Mouse (Mus musculus): Measurements from ENCODE around the gene Pcsk7.

Pcsk7 gene

GRCm38 (mm10) chr9:45906355-45907077, at the start of gene Pcsk7, which contains the start of gene Rnf214:
TSS of gene Pcsk7 (plus strand) at chr9:45906497.
TSS of gene Rnf214 (minus strand) at chr9:45906911.
- in situ Hi-C loops (cut with MboI, MseI): no loop called here

- in situ Hi-C loops (cut with MboI, MseI): no loop called here
Measured at GRCm38 (mm10) chr9:45859364-45859763, 46.9 kb upstream of the Pcsk7 start.

- in situ Hi-C loops (cut with MboI, MseI): no loop called here
Measured at GRCm38 (mm10) chr9:45861813-45862212, 44.5 kb upstream of the Pcsk7 start.

- in situ Hi-C loops (cut with MboI, MseI): no loop called here
Measured at GRCm38 (mm10) chr9:45869181-45869580, 37.1 kb upstream of the Pcsk7 start.

- in situ Hi-C loops (cut with MboI, MseI): no loop called here
Measured at GRCm38 (mm10) chr9:45870265-45870664, 36.0 kb upstream of the Pcsk7 start.

- in situ Hi-C loops (cut with MboI, MseI): no loop called here
Measured at GRCm38 (mm10) chr9:45877928-45878327, 28.4 kb upstream of the Pcsk7 start.

GRCm38 (mm10) chr9:45893681-45894080, 12.6 kb upstream of the Pcsk7 start:
- in situ Hi-C loops (cut with MboI, MseI): no loop called here

GRCm38 (mm10) chr9:45905196-45905595, 1.1 kb upstream of the Pcsk7 start:
- in situ Hi-C loops (cut with MboI, MseI): no loop called here

GRCm38 (mm10) chr9:45905811-45906237, 473 bp upstream of the Pcsk7 start:
- in situ Hi-C loops (cut with MboI, MseI): no loop called here

- in situ Hi-C loops (cut with MboI, MseI): no loop called here
Measured at GRCm38 (mm10) chr9:45907078-45907428, 756 bp downstream of the Pcsk7 start.

- in situ Hi-C loops (cut with MboI, MseI): no loop called here
Measured at GRCm38 (mm10) chr9:45910995-45911394, 4.7 kb downstream of the Pcsk7 start.

- in situ Hi-C loops (cut with MboI, MseI): no loop called here
Measured at GRCm38 (mm10) chr9:45911673-45912072, 5.4 kb downstream of the Pcsk7 start.

GRCm38 (mm10) chr9:45915659-45916058, 9.4 kb downstream of the Pcsk7 start:
- in situ Hi-C loops (cut with MboI, MseI): no loop called here

GRCm38 (mm10) chr9:45917041-45917934, 11.0 kb downstream of the Pcsk7 start:
- in situ Hi-C loops (cut with MboI, MseI): no loop called here

GRCm38 (mm10) chr9:45919895-45920294, 13.6 kb downstream of the Pcsk7 start:
- in situ Hi-C loops (cut with MboI, MseI): no loop called here

- in situ Hi-C loops (cut with MboI, MseI): no loop called here
Measured at GRCm38 (mm10) chr9:45929285-45929684, 23.0 kb downstream of the Pcsk7 start.

GRCm38 (mm10) chr9:45931958-45932357, 25.7 kb downstream of the Pcsk7 start:
- in situ Hi-C loops (cut with MboI, MseI): no loop called here

- in situ Hi-C loops (cut with MboI, MseI): no loop called here
Measured at GRCm38 (mm10) chr9:45932571-45933415, 26.5 kb downstream of the Pcsk7 start.

- in situ Hi-C loops (cut with MboI, MseI): no loop called here
Measured at GRCm38 (mm10) chr9:45935628-45936210, 29.4 kb downstream of the Pcsk7 start, which contains the start of gene Tagln. TSS of gene Tagln (minus strand) at chr9:45936058.

- in situ Hi-C loops (cut with MboI, MseI): no loop called here
Measured at GRCm38 (mm10) chr9:45936883-45937282, 30.6 kb downstream of the Pcsk7 start.

- in situ Hi-C loops (cut with MboI, MseI): no loop called here
Measured at GRCm38 (mm10) chr9:45938088-45938487, 31.8 kb downstream of the Pcsk7 start.
